Mouse (Mus musculus) common myeloid progenitor, adult 5-6 weeks (primary cell): ENCODE results near the gene Exosc2. TPM values are rescaled to one million over a fixed set of nuclear protein-coding genes. Genes with fewer than 3 reads are reported as not detected.
"Not testable (repeated sequence)": the region's sequence is repeated elsewhere in the genome, so short reads cannot be mapped to it uniquely, and the experiment has no call there.

Experiments
- ATAC-seq: replicated peaks from 2 replicates; pipeline ENCODE4 v1.8.0; 2016; ENCODE audit warnings: low read depth, mild to moderate bottlenecking, moderate TSS enrichment, inconsistent platforms; ENCODE audit not compliant: poor library complexity, severe bottlenecking
- total RNA-seq: library from RNA; stranded (forward); fragments of 200-1000, 187-1606 nt; gene quantifications from 2 replicates; pipeline ENCODE4 v1.2.3, GENCODE M21; 2017

Exosc2 gene
- total RNA-seq, 1 experiment from 2014 or later: 88.3 TPM

- ATAC-seq: no peak
Observed at GRCm38 (mm10) chr2:31663804-31664180, 6.7 kb upstream of the Exosc2 start.

DNA sequence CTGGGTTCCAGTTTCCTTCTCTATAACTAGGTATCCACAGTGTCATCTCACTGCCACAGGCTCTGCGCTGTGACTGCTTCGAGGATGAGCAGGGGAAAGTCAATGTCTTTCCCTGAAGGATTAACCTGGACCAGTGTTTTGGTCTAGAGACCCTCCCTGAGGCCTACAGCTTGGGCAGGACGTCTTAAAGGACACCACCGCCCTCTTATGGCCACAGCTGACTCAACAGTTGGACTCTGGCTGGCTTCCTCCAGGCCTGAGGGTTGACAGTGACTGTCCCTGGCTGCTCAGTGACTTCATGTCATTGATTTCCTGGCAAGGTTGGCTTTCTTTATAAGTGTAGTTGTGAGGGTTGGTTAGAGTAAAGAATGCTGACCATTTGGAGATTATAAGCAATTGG, 3.2 kb upstream of the Exosc2 start:
- no peak; the same call in 1 of the 2 replicates for ATAC-seq

DNA sequence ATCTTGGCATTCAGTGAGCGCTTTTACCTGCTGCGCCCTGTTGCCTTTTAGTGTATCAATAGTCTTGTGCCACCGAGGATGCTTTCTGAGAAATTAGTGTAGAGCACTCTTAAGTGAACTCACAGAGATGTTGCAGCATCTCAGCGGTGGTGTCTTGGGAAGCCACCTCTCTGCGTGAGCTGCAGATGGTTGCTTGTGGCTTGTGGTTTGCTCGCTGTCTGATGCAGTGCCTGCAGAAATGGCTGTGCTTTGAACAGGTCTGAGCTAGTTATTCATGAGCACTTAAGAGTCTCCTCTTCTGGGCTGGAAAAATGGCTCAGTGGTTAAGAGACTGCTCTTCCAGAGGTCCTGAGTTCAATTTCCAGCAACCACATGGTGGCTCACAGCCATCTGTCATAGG, 8.1 kb downstream of the Exosc2 start:
- ATAC-seq: no peak; the same call in 1 of the 2 replicates

DNA sequence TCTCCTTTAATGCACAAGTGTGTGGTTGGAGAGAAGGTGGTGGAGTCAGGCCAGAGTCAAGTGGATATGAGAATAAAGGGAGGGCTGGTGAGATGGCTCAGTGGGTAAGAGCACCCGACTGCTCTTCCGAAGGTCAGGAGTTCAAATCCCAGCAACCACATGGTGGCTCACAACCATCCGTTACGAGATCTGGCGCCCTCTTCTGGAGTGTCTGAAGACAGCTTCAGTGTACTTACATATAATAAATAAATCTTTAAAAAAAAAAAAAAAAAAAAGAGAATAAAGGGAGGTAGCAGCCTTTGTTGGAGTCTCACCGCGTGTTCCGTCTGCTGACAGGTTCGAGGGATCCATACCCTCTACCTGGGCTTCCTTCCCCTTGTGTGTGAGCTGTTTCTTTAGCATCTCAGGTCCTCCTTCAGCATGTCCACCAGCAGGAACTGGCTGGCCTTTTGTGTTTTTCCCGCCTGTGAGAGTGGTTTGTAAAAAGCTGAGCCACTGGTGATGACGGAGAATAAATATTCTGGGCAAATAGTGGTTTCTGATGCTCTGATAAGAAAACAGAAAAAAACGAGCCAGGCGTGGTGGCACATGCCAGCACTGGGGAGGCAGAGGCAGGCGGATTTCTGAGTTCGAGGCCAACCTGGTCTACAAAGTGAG, 10.7 kb downstream of the Exosc2 start:
- ATAC-seq: not testable (repeated sequence)

DNA sequence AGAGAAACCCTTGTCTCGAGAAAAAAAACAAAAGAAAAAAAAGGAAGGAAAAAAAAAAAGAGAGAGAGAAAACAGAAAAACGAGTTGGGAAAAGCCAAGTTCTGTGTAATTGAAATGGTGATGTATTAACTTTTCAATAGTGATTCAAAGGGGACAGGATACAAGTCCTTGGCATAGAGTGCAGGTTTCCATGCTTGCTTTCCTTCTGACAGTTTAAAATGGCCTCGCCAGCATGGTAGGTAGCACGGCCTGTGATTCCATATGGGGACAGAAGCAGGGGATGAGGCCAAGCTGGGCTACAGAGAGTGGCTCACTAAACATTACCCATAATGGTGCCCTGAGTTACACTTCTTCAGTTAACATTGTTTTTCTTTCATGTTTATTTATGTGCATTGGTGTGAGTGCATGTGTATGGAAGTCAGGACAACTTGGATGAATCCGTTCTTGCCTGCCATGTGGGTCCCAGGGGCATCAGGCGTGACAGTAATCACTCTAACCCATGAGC, 11.3 kb downstream of the Exosc2 start:
- no peak for ATAC-seq

GRCm38 (mm10) chr2:31683666-31684065, 13.2 kb downstream of the Exosc2 start:
- no peak for ATAC-seq

DNA sequence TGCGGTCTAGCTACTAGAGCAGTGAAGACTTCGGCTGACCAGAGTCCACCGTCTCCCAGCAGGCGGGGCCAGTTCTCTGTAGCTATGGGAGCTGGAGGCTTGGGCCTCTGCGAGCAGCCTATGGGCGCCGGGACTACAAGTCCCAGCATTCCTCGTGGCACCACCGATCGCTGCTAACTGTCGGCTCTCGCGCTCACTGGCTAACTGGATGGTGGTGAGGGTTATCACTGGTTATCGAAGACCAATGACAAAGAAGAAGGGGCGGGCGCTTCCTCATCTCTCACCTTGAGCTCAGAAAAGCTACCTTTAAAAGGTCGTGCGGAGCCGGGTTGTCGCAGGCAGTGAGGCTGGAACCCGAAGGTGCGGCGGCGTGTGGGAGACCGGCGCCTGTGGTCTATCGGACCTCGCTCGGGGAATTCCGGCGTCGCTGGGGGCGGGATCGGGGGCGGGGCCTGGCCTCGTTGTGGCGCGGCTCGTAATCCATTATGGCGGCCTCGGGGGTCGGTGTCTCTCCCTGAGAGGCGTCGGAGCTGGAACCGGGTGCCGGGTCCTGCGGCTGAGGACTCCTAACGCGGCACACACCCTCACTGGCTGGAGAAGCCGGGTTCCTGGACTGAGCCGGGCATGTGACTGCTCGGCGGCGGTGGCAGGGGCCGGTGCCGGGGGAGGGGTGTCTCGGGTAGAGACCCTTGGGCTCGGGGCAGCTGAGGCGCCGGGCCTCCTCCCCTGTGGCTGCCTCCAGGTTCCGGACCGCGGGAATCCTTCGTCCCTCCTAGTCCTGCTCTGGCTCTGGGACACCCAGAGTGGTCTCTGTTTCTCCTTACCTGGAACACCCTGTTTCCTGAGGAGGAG, 17.8 kb downstream of the Exosc2 start, which contains the start of gene Abl1:
Gene Abl1, plus strand, starts transcription at position 303 of the 852 bp plus-strand sequence.
- ATAC-seq: peak; percentile 98

- ATAC-seq: peak; percentile 14; the same call in 1 of the 2 replicates
Observed at GRCm38 (mm10) chr2:31689045-31689444, 18.5 kb downstream of the Exosc2 start.

GRCm38 (mm10) chr2:31690063-31690462, 19.5 kb downstream of the Exosc2 start:
- ATAC-seq: no peak

DNA sequence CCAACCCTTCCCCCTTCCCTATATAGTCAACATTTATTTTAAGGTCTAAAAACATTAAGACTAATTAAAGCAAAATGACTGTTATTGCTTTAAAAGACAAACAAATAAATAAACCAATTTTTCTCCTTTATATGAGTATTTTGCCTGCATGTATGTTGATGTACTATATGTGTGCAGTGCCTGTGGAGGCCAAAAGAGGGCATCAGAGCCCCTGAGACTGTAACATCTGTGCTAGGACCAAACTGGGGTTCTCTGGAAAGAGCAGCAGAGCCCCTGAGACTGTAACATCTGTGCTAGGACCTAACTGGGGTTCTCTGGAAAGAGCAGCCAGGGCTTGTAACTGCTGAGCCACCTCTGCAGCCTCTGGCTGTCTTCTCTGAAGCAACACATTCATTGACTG, 27.7 kb downstream of the Exosc2 start:
- ATAC-seq: 0 out of 2 replicates have a peak, but pooled peaks have one; percentile 60

GRCm38 (mm10) chr2:31700545-31701446, 30.3 kb downstream of the Exosc2 start:
- ATAC-seq: no peak

- no peak for ATAC-seq
Observed at GRCm38 (mm10) chr2:31703226-31703625, 32.7 kb downstream of the Exosc2 start.

GRCm38 (mm10) chr2:31705914-31706313, 35.4 kb downstream of the Exosc2 start:
- ATAC-seq: no peak

DNA sequence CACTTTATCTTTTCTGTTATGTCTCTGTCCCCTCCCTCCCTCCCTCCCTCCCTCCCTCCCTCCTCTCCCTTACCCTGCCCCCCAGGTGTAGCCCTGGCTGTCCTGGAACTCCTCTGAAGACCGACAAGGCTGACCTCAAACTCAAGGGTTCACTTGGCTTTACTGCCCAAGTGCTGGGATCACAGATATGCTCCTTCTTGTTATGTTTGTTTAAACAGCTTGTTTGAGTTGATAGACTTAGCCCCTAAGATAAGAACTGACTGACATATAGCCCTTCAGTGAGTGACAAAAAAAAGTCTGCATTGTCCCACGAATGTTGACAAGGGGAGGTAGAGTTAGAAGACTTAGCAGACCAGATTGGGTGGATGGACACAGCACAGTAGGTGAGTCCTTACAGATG, 36.0 kb downstream of the Exosc2 start:
- ATAC-seq: no peak

- ATAC-seq: no peak
Observed at GRCm38 (mm10) chr2:31712716-31713115, 42.2 kb downstream of the Exosc2 start.

GRCm38 (mm10) chr2:31713813-31714212, 43.3 kb downstream of the Exosc2 start:
- ATAC-seq: no peak

GRCm38 (mm10) chr2:31714780-31715179, 44.3 kb downstream of the Exosc2 start:
- no peak for ATAC-seq

DNA sequence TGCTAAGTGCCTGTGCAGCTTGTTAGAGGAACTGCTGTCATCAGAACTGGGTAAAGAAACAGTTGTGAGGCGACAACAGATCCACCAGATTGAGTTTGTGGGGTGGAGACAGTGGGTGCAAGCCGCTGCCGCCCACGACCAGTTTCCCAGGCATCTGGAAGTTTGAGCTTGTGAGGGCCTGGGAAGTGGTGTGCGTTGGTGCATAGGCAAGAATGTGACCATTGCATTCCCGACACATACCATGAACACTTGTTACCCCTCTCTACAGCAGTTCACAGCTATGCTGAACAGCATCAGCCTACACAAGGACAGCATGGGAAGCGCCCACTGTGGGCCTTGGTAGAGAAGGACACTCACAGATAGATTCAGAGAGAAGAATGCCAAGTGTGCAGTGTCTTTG, 45.5 kb downstream of the Exosc2 start:
- no peak for ATAC-seq

DNA sequence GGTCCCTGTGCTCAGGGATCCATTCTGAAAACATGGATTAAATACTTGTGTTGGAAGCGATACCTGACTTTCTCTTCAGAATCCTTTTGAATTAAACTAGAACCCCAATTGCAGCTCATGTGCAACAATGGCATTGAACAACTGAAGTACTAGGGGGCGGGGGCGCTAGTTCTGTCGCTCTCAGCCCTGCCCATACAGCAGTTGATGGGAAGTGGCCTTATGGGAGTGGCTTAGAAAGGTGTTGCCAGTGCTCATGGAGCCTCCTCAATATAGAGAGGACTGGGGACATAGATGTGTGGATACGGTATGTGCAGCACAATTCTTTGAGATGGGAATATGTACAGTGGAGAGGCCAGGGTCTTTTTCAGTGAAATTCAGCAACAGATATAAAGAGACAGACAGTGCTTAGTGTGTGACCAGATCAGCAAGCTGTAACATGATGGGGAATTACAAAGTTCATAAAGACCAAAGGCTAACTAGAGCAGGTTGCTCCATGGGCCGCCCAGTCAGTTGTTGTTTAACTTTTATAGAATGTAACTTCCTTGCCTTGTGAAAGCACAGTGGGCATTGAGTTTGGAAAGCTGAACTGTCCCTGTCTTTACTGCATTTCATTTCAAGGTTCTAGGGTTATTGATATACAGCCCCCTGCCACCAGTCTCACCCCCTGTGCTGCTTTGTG, 48.8 kb downstream of the Exosc2 start:
- no peak for ATAC-seq

DNA sequence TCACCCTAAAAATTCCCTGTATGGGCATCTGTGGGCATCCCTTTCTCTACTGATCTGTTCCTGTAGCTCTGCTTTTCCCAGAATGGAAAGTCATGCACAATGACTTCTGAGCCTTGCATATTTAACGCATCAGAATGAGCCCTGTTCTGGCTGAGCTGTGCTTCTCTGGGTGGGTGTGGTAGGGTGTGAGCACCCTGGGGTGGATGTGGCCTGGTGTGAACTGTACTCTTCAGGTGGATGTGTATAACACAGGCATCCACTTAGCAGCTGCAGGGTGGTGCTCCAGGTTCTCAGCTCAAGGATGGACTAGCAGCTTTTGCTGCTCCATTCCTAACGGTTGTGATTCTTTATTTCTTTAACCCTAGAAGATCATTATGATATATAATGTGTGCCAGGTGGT, 49.4 kb downstream of the Exosc2 start:
- ATAC-seq: no peak
